Mouse (Mus musculus) fibroblast of lung, adult 2 months (primary cell): ENCODE data around the gene H2-Aa.
"Not testable (repeated sequence)": the region's sequence is repeated elsewhere in the genome, so short reads cannot be mapped to it uniquely, and the experiment has no call there.

Experiments
- DNase-seq: peaks from one replicate; pipeline ENCODE4 v3.0.0-alpha.2; 2011; ENCODE audit warnings: low read depth

The H2-Aa gene

GRCm38 (mm10) chr17:34287648-34288047 lies at the start of gene H2-Aa:
Gene H2-Aa, minus strand, starts transcription at chr17:34287823.
- DNase-seq: peak; percentile 67

DNA sequence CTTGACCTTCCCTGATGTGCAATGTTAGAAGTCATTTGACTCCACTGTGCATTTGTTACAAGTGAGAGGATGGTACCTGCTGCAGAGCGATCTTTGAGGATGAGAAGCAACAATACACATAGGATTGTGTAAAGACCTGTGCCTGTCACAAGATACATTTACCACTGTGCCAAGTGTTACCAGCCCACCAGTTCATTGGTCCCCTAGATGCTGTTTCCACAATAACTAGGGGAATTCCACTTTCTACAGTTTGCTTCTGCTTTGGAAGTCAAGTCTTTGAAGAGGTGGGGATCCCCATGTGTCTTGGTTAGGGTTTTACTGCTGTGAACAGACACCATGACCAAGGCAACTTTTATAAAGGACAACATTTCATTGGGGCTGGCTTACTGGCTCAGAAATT lies 43.6 kb upstream of the H2-Aa start:
- DNase-seq: no peak

GRCm38 (mm10) chr17:34329807-34330206 lies 42.2 kb upstream of the H2-Aa start:
- no peak for DNase-seq

GRCm38 (mm10) chr17:34326373-34326772 lies 38.8 kb upstream of the H2-Aa start:
- DNase-seq: no peak

DNA sequence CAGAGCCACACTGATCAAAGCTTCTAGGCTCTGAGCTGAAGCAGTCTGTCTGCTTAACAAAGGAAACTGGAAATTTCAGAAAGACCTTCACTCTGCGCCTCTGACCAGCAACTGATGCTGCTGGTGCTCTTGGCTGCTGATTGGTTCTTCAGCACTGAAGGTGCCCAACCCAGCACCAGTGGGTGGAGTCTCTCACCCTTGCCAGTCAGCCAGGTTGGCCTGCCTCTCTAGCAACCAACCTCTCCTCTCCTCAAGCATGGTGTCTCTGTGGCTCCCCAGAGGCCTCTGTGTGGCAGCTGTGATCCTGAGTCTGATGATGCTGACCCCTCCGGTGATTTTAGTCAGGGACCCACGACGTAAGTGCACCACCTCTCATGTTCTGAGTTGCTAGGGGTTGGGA lies 37.8 kb upstream of the H2-Aa start, which contains the start of gene H2-Eb2:
TSS of gene H2-Eb2 (plus strand) at position 230 of the 400 bp plus-strand sequence.
- no peak for DNase-seq

DNA sequence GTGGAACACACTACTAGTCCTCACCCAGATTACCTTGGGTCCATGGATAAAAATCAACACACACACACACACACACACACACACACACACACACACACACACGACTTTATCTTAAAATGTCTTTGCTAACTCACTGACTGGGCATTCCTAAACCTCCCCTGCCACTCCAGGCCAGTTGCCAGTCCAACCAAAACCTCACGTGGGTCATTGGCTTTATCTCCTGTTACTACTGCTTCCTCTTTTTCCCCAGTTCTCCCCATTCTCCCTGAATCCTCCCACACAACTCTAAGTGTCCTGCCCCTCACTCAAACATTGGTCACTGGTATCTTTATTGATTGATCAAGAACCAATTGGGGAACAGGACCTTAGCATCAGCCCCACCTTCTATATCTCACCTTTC lies 29.7 kb upstream of the H2-Aa start:
- DNase-seq: no peak

DNA sequence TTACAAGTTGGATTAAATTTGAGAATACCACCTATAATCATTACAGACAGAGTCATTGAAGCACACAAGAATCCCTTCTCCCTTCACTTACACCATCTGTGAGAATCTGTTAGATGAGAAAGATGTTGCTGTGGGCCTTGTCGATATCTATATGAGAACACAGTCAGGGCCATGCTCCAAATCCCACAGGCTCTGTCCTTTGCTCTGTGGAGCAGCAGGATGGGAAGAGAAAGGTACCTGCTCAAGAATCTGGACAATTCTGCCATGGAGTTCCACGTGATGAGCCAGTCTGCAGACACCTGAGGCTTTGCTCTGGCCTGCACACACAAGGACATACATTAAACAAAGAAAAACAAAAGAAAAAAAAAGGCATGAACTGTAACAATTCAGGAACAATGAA lies 29.1 kb upstream of the H2-Aa start:
- DNase-seq: no peak

GRCm38 (mm10) chr17:34315512-34315911 lies 27.9 kb upstream of the H2-Aa start:
- DNase-seq: no peak

GRCm38 (mm10) chr17:34314286-34314685 lies 26.7 kb upstream of the H2-Aa start:
- DNase-seq: no peak

GRCm38 (mm10) chr17:34313393-34313792 lies 25.8 kb upstream of the H2-Aa start:
- peak; percentile 44 for DNase-seq

DNA sequence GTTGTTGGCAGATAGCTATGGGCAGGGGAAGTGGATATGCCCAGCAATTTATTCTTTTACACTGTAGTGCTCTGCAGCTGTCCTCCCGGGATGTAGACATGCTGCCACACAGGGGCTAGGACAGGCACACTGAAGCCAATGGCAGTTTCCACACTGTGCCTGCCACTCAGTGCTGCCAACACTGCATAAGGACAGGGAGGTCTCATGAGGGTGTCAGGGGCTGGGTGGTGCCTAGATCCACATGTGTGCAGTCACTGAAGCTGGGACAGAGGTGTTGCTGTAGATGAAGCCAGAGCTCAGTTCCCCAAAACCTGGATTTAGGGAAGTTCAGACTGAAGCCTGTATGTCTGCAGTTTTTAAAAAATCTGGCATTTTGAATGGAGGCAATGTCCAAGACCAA lies 24.6 kb upstream of the H2-Aa start:
- no peak for DNase-seq

DNA sequence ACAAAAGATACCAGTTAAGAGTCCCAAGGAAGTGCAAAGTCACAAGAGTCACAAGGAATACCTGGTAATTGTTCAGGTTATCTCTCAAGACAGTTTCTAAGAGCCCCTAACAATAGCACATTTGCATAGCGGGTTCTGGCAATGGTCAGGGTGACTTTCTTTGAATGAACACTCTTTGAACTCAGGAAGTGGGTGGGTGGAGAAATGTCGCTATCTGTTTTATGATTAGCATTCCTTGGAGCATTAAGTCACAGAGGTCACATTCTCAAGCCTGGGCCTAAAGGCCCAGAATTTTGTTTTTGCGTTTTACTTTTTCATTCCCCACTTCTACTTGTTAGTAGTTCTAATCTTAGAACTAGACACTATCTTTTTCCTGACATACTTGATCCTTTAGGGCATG lies 22.9 kb upstream of the H2-Aa start:
- not testable (repeated sequence) for DNase-seq

- DNase-seq: peak; percentile 19
Observed at GRCm38 (mm10) chr17:34309683-34310385, 22.2 kb upstream of the H2-Aa start.

- DNase-seq: no peak
Observed at GRCm38 (mm10) chr17:34309225-34309624, 21.6 kb upstream of the H2-Aa start.

DNA sequence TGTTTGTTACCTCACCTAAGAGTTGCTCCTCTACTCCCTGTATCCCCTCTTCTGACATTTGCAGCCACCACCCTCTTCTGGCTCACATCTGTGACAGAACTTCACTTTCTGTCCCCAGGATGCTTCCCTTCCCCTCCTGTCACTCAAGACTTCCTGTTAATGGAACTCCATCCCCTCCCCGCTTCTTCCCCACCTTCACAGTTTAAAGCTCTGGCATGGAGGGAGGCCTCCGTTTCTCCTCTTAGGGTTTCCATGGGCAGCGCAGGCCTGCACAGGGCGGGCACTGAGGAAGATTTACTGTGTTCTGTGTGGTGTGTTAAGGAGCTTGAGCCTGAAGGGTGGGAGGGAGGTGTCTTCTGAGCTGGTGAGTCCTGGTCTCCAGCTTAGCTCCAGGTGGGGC lies 20.5 kb upstream of the H2-Aa start:
- no peak for DNase-seq

GRCm38 (mm10) chr17:34307216-34307615 lies 19.6 kb upstream of the H2-Aa start:
- DNase-seq: no peak

DNA sequence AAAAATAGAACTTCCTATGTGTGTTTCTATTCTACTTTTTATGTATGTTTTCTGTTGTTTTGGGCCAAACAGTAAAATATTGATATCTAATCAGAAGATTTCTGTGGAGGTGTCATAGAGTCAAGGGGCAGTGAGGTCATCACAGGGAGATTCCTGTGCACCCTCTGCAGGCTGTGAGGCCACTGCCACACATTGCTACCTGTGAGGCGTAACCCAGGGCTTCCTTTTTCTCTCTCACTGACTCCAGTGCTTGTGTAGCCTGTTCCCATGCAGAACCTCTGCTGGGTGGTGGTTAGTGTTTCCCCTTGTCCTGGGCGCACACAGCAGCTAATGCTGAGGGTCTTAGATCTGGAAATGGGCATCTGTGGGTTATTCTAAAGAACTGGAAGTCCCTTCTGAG lies 18.8 kb upstream of the H2-Aa start:
- DNase-seq: no peak

DNA sequence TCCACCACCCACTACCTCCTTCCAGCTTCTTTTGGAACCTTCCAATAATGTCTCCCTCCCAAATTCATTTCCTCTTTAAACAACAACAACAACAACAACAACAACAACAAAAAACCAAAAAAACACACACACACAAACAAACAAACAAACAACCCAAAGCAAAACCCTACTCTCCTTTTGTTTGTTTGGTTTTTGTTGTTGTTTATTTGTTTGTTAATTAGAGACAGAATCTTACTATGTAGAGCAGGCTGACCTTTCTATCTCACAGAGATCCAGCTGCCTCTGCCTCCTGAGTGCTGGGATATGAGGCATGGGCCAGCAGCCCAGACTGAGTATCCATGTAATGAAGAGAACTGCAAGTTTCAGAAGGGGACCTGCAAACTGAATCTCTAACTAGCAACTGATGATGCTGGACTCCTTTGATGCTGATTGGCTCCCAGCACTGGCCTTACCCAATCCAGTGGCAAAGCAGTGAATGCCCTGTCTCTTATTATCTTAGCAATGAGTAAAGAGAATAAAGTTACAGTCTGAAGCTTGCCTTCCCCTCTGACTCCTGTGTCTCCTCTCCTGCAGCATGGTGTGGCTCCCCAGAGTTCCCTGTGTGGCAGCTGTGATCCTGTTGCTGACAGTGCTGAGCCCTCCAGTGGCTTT lies 17.9 kb upstream of the H2-Aa start, which contains the start of gene H2-Eb1:
TSS of gene H2-Eb1 (plus strand) at position 488 of the 651 bp plus-strand sequence.
- DNase-seq: peak; percentile 82

DNA sequence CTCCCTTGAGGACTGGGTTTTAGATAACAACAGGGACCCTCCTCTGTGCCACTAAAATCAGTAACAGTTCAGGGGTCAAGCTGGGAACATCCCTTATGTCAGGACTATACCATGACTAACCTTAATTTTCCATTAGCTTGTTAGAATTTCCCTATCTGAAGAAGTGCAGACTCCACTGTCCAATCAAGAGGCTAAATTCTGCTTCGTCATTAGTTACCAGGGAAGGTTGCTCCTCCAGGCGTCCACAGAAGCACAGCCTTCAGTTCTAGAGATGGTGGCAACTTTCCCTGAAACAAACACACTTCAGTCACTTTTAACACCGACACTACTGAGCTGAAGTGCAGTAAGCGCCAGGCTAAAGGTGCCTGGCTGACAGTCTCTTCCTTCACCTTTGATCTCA lies 17.1 kb upstream of the H2-Aa start:
- peak; percentile 49 for DNase-seq

- DNase-seq: no peak
Observed at GRCm38 (mm10) chr17:34303789-34304188, 16.2 kb upstream of the H2-Aa start.

DNA sequence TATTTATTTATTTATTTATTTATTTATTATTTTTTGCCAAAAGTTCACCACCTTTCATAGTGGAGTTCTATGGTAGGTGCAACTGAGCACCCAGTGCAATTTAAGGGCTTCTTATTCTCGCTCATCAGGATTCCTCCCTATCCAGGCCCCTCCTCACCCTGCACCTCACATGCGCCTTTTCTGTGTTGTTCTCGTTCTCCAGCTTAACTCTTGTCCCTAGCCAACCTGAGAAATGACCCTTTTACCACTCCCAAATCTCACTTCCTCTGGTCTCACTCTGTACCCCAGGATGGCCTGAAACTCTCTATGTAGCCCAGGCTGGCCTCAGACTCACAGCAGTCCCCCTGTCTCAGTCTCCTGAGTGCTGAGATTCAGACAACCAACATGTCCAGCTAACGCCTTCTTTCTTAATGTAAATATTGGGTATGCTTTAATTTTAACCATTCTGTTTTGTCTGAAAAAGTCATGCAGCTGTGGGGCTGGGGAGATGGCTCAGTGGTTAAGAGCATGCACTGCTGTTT lies 14.1 kb upstream of the H2-Aa start:
- DNase-seq: no peak

GRCm38 (mm10) chr17:34300691-34301566 lies 13.3 kb upstream of the H2-Aa start:
- no peak for DNase-seq
